Mouse (Mus musculus): ENCODE data around the gene Olfr616. TPM values are rescaled to one million over a fixed set of nuclear protein-coding genes. Genes with fewer than 3 reads are reported as not detected.

Olfr616 gene
- polyA plus RNA-seq (2012; fragmentation: generic; extraction: Trizol): not detected
- long read RNA-seq, experiment 1: 0 reads
- long read RNA-seq, experiment 2: 0 reads

GRCm38 (mm10) chr7:103569043-103569442, at the start of gene Olfr616:
TSS of gene Olfr616 (minus strand) at chr7:103569143.
- H3ac ChIP-seq (ENCODE audit: control insufficient read depth, insufficient read length, low read depth): no peak within 1 kb of the TSS
- no peaks in the 10 kb centered on the region for H3K79me2 ChIP-seq (ENCODE audit: control insufficient read depth, insufficient read depth)
- no peaks in the 10 kb centered on the region for H3K27me3 ChIP-seq (ENCODE audit: control insufficient read depth, insufficient read depth, insufficient read length)
- TF ChIP-seq MAX (IDR thresholded peaks at IDR 0.05) (no peak), FOSL1 (IDR thresholded peaks at IDR 0.05; ENCODE audit: insufficient read depth, low read length, poor library complexity, severe bottlenecking) (no peak), CEBPB (IDR thresholded peaks at IDR 0.05; ENCODE audit: low read depth) (no peak), USF1 (IDR thresholded peaks at IDR 0.05; ENCODE audit: low read depth) (no peak), MYOG (IDR thresholded peaks at IDR 0.05; ENCODE audit: control insufficient read depth, extremely low read depth, insufficient read length) (no peak)
- no peaks in the 10 kb centered on the region for H3K36me3 ChIP-seq (ENCODE audit: control insufficient read depth, insufficient read depth)
- H3K4me3 ChIP-seq (ENCODE audit: insufficient read depth, poor library complexity, severe bottlenecking): no peak within 1 kb of the TSS
- H3K79me3 ChIP-seq (ENCODE audit: low read depth): no peaks in the 10 kb centered on the region

- TF ChIP-seq FOSL1 (IDR thresholded peaks at IDR 0.05; ENCODE audit: insufficient read depth, low read length, poor library complexity, severe bottlenecking): no peak
- no peak for TF ChIP-seq USF1 (IDR thresholded peaks at IDR 0.05; ENCODE audit: low read depth)
- no peak for TF ChIP-seq CTCF (IDR thresholded peaks at IDR 0.05; ENCODE audit: control insufficient read depth, insufficient read depth, insufficient read length)
- TF ChIP-seq CEBPB (IDR thresholded peaks at IDR 0.05; ENCODE audit: low read depth): no peak
- TF ChIP-seq MAX (IDR thresholded peaks at IDR 0.05): no peak
- TF ChIP-seq MYOD1 (IDR thresholded peaks at IDR 0.05; ENCODE audit: control insufficient read depth, insufficient read length, low read depth): no peak
- TF ChIP-seq MYOG (IDR thresholded peaks at IDR 0.05; ENCODE audit: control insufficient read depth, extremely low read depth, insufficient read length): no peak
- no peak within 1 kb of the TSS for H3ac ChIP-seq (ENCODE audit: control insufficient read depth, insufficient read length, low read depth)
- H3K27me3 ChIP-seq (ENCODE audit: control insufficient read depth, insufficient read depth, insufficient read length): no peaks in the 10 kb centered on the region
- no peaks in the 10 kb centered on the region for H3K36me3 ChIP-seq (ENCODE audit: control insufficient read depth, insufficient read depth)
- no peaks in the 10 kb centered on the region for H3K79me2 ChIP-seq (ENCODE audit: control insufficient read depth, insufficient read depth)
- H3K79me3 ChIP-seq (ENCODE audit: low read depth): no peaks in the 10 kb centered on the region
- H3K4me3 ChIP-seq (ENCODE audit: insufficient read depth, poor library complexity, severe bottlenecking): no peak within 1 kb of the TSS
These were observed 43.5 kb upstream of the Olfr616 start, which contains the start of gene Olfr620 for GRCm38 (mm10) chr7:103612434-103612833. TSS of gene Olfr620 (minus strand) at chr7:103612534.

- H3K27me3 ChIP-seq (ENCODE audit: control insufficient read depth, insufficient read depth, insufficient read length): no peaks in the 10 kb centered on the region
- H3K4me3 ChIP-seq (ENCODE audit: insufficient read depth, poor library complexity, severe bottlenecking): no peak overlapping the region
- TF ChIP-seq FOSL1 (IDR thresholded peaks at IDR 0.05; ENCODE audit: insufficient read depth, low read length, poor library complexity, severe bottlenecking) (no peak), MAX (IDR thresholded peaks at IDR 0.05) (no peak), CEBPB (IDR thresholded peaks at IDR 0.05; ENCODE audit: low read depth) (no peak), USF1 (IDR thresholded peaks at IDR 0.05; ENCODE audit: low read depth) (no peak), CTCF (IDR thresholded peaks at IDR 0.05; ENCODE audit: control insufficient read depth, insufficient read depth, insufficient read length) (no peak), MYOD1 (IDR thresholded peaks at IDR 0.05; ENCODE audit: control insufficient read depth, insufficient read length, low read depth) (no peak), MYOG (IDR thresholded peaks at IDR 0.05; ENCODE audit: control insufficient read depth, extremely low read depth, insufficient read length) (no peak)
- no peaks in the 10 kb centered on the region for H3K79me3 ChIP-seq (ENCODE audit: low read depth)
- H3K79me2 ChIP-seq (ENCODE audit: control insufficient read depth, insufficient read depth): no peaks in the 10 kb centered on the region
- H3K36me3 ChIP-seq (ENCODE audit: control insufficient read depth, insufficient read depth): no peaks in the 10 kb centered on the region
- H3ac ChIP-seq (ENCODE audit: control insufficient read depth, insufficient read length, low read depth): no peak overlapping the region
These were observed 38.5 kb upstream of the Olfr616 start for GRCm38 (mm10) chr7:103607425-103607824.

- H3K79me2 ChIP-seq (ENCODE audit: control insufficient read depth, insufficient read depth): no peaks in the 10 kb centered on the region
- H3K79me3 ChIP-seq (ENCODE audit: low read depth): no peaks in the 10 kb centered on the region
- H3ac ChIP-seq (ENCODE audit: control insufficient read depth, insufficient read length, low read depth): no peak within 1 kb of the TSS
- no peak within 1 kb of the TSS for H3K4me3 ChIP-seq (ENCODE audit: insufficient read depth, poor library complexity, severe bottlenecking)
- H3K27me3 ChIP-seq (ENCODE audit: control insufficient read depth, insufficient read depth, insufficient read length): no peaks in the 10 kb centered on the region
- no peaks in the 10 kb centered on the region for H3K36me3 ChIP-seq (ENCODE audit: control insufficient read depth, insufficient read depth)
- TF ChIP-seq FOSL1 (IDR thresholded peaks at IDR 0.05; ENCODE audit: insufficient read depth, low read length, poor library complexity, severe bottlenecking) (no peak), MYOD1 (IDR thresholded peaks at IDR 0.05; ENCODE audit: control insufficient read depth, insufficient read length, low read depth) (no peak), CEBPB (IDR thresholded peaks at IDR 0.05; ENCODE audit: low read depth) (no peak), USF1 (IDR thresholded peaks at IDR 0.05; ENCODE audit: low read depth) (no peak)
These were observed 31.3 kb upstream of the Olfr616 start, which contains the start of gene Olfr619 for GRCm38 (mm10) chr7:103600275-103600674. TSS of gene Olfr619 (plus strand) at chr7:103600575.

GRCm38 (mm10) chr7:103589803-103590202, 20.9 kb upstream of the Olfr616 start, which contains the start of gene Olfr618:
TSS of gene Olfr618 (plus strand) at chr7:103590103.
- TF ChIP-seq CTCF (IDR thresholded peaks at IDR 0.05; ENCODE audit: control insufficient read depth, insufficient read depth, insufficient read length) (no peak), FOSL1 (IDR thresholded peaks at IDR 0.05; ENCODE audit: insufficient read depth, low read length, poor library complexity, severe bottlenecking) (no peak), MYOG (IDR thresholded peaks at IDR 0.05; ENCODE audit: control insufficient read depth, extremely low read depth, insufficient read length) (no peak), CEBPB (IDR thresholded peaks at IDR 0.05; ENCODE audit: low read depth) (no peak)
- no peaks in the 10 kb centered on the region for H3K27me3 ChIP-seq (ENCODE audit: control insufficient read depth, insufficient read depth, insufficient read length)
- H3K79me3 ChIP-seq (ENCODE audit: low read depth): no peaks in the 10 kb centered on the region
- H3K4me3 ChIP-seq (ENCODE audit: insufficient read depth, poor library complexity, severe bottlenecking): no peak within 1 kb of the TSS
- H3ac ChIP-seq (ENCODE audit: control insufficient read depth, insufficient read length, low read depth): no peak within 1 kb of the TSS
- no peaks in the 10 kb centered on the region for H3K79me2 ChIP-seq (ENCODE audit: control insufficient read depth, insufficient read depth)
- no peaks in the 10 kb centered on the region for H3K36me3 ChIP-seq (ENCODE audit: control insufficient read depth, insufficient read depth)

GRCm38 (mm10) chr7:103572761-103573160, 3.8 kb upstream of the Olfr616 start, which contains the start of gene Olfr617:
TSS of gene Olfr617 (plus strand) at chr7:103573061.
- TF ChIP-seq MYOG (IDR thresholded peaks at IDR 0.05; ENCODE audit: control insufficient read depth, extremely low read depth, insufficient read length) (no peak), USF1 (IDR thresholded peaks at IDR 0.05; ENCODE audit: low read depth) (no peak), CTCF (IDR thresholded peaks at IDR 0.05; ENCODE audit: control insufficient read depth, insufficient read depth, insufficient read length) (no peak), FOSL1 (IDR thresholded peaks at IDR 0.05; ENCODE audit: insufficient read depth, low read length, poor library complexity, severe bottlenecking) (no peak), MYOD1 (IDR thresholded peaks at IDR 0.05; ENCODE audit: control insufficient read depth, insufficient read length, low read depth) (no peak), CEBPB (IDR thresholded peaks at IDR 0.05; ENCODE audit: low read depth) (no peak)
- Histone ChIP-seq H3K36me3 (ENCODE audit: control insufficient read depth, insufficient read depth) (no peaks in the 10 kb centered on the region), H3ac (ENCODE audit: control insufficient read depth, insufficient read length, low read depth) (no peak within 1 kb of the TSS), H3K27me3 (ENCODE audit: control insufficient read depth, insufficient read depth, insufficient read length) (no peaks in the 10 kb centered on the region), H3K4me3 (ENCODE audit: insufficient read depth, poor library complexity, severe bottlenecking) (no peak within 1 kb of the TSS), H3K79me3 (ENCODE audit: low read depth) (no peaks in the 10 kb centered on the region), H3K79me2 (ENCODE audit: control insufficient read depth, insufficient read depth) (no peaks in the 10 kb centered on the region)
